Mouse (Mus musculus): ENCODE data around the gene Gorasp2. TPM values are rescaled to one million over a fixed set of nuclear protein-coding genes. Genes with fewer than 3 reads are reported as not detected.
A peak's percentile ranks its signal among the peaks of the same experiment; 100 is the strongest.

The Gorasp2 gene
- total RNA-seq, 1 experiment from 2014 or later: 53.1 TPM

DNA sequence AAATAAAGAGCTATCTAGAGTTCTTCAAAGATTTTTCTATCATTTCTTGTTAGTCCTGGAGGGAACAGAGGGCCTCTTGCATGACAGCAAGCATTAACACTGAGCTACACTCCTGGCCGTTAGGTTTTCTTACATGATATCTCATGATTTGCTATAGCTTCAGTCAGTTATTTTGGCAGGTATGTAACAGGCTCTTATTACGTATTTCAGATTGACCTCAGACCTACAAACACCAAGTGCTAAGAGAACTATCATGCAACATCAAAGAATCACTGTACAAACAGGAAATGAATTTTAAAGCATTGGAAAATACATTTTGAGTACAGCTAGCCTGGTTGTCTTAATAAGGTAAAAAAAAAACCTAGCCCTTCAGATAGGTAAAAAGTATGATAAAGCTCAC lies 65.7 kb downstream of the Gorasp2 start:
- no peak for ATAC-seq (replicated peaks; ENCODE audit: low read depth, poor library complexity, severe bottlenecking)

DNA sequence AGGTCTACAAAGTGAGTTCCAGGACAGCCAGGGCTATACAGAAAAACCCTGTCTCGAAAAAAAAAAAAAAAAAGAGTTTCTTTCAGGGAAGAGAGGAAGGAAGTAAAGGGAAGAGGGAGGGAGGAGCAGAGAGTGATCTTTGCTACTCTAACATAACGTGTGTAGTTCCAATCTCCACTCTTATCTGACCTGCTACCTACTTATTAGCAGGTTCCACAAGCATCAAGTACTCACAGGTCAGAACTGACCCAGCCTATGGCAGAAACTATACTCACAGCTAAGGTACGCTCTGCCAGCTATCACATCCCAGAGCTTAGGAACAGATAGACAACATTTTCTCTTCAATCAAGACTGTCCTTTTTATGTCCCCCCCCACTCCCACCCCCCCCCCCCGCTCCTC lies 74.2 kb downstream of the Gorasp2 start:
- no peak for ATAC-seq (replicated peaks; ENCODE audit: low read depth, poor library complexity, severe bottlenecking)

GRCm38 (mm10) chr2:70736008-70736407 lies 74.6 kb downstream of the Gorasp2 start:
- ATAC-seq (replicated peaks; ENCODE audit: low read depth, poor library complexity, severe bottlenecking): no peak

GRCm38 (mm10) chr2:70741901-70742300 lies 80.5 kb downstream of the Gorasp2 start:
- no peak for ATAC-seq (replicated peaks; ENCODE audit: low read depth, poor library complexity, severe bottlenecking)

GRCm38 (mm10) chr2:70742588-70742987 lies 81.2 kb downstream of the Gorasp2 start:
- ATAC-seq (replicated peaks; ENCODE audit: low read depth, poor library complexity, severe bottlenecking): peak; percentile 74

- ATAC-seq (replicated peaks; ENCODE audit: low read depth, poor library complexity, severe bottlenecking): no peak
Observed at GRCm38 (mm10) chr2:70751655-70752054, 90.3 kb downstream of the Gorasp2 start.

DNA sequence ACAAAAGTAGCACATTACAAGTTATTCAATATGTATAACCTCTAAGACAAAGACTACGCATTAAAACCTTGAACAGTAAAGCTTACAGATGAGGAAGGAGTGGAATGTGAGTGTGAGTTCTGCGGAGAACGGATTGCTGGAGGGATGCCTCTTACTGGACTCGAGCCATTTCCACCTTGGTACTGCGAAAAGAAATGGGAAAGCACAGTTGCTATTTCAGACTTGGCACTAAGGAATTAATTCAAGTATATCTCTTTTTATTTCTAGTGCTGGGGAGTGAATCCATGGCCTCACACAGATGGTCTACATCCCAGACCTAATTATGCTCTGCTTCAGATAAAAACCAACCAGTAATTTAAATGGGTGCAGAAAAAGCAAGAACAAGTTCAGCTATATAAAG lies 90.8 kb downstream of the Gorasp2 start:
- ATAC-seq (replicated peaks; ENCODE audit: low read depth, poor library complexity, severe bottlenecking): no peak

Other genes with a start within 250 kb of the Gorasp2 start
- not detected in 2 replicates for gene Sp5, start 186.7 kb upstream of the Gorasp2 start, total RNA-seq (2017)
- gene Erich2, start 152.8 kb upstream of the Gorasp2 start, total RNA-seq (2017): not detected in 2 replicates
- not detected in 2 replicates for gene Gad1, start 108.5 kb upstream of the Gorasp2 start, total RNA-seq (2017)
- gene Gm26558, start 532 bp downstream of the Gorasp2 start, total RNA-seq (2017): not detected in 2 replicates
- gene Tlk1, start 164.2 kb downstream of the Gorasp2 start, total RNA-seq (2017): 88.6 and 89.8 TPM in 2 replicates

Data from common myeloid progenitor, adult 5-6 weeks (primary cell).